Mouse (Mus musculus) lung, adult 2 months (tissue): Measurements from ENCODE around the gene Rnasek.

Source experiments
- CTCF ChIP-seq: fragments of 200-500 bp; IDR thresholded peaks from 2 replicates; pipeline ENCODE4 v1.5.1; 2011; ENCODE audit warnings: mild to moderate bottlenecking, low read length, control low read depth; ENCODE audit not compliant: insufficient read depth
- POLR2A ChIP-seq: fragments of 200-500 bp; IDR thresholded peaks from 2 replicates; pipeline ENCODE4 v1.6.1; 2011; ENCODE audit warnings: low read depth, mild to moderate bottlenecking, control low read depth, low read length, borderline replicate concordance; ENCODE audit errors: extremely low read depth

- TF ChIP-seq CTCF (no peak), POLR2A (no peak)
These were observed 39.5 kb downstream of the Rnasek start for GRCm38 (mm10) chr11:70200036-70200608.
